Mouse (Mus musculus) brain, embryonic 14.5 days (tissue): ENCODE results near the gene Il20ra.

ENCODE experiments used
- CTCF ChIP-seq: fragments of 200-500 bp; IDR thresholded peaks from 2 replicates; pipeline ENCODE4 v1.5.1; 2012; ENCODE audit warnings: inconsistent platforms, mild to moderate bottlenecking, moderate library complexity, borderline replicate concordance; ENCODE audit not compliant: insufficient read depth, insufficient read length; ENCODE audit errors: extremely low read depth
- POLR2A ChIP-seq: fragments of 200-500 bp; IDR thresholded peaks from 2 replicates; pipeline ENCODE4 v1.6.1; 2012; ENCODE audit warnings: mild to moderate bottlenecking, inconsistent platforms, borderline replicate concordance; ENCODE audit not compliant: poor library complexity, insufficient read depth, insufficient read length, severe bottlenecking; ENCODE audit errors: extremely low read depth

DNA sequence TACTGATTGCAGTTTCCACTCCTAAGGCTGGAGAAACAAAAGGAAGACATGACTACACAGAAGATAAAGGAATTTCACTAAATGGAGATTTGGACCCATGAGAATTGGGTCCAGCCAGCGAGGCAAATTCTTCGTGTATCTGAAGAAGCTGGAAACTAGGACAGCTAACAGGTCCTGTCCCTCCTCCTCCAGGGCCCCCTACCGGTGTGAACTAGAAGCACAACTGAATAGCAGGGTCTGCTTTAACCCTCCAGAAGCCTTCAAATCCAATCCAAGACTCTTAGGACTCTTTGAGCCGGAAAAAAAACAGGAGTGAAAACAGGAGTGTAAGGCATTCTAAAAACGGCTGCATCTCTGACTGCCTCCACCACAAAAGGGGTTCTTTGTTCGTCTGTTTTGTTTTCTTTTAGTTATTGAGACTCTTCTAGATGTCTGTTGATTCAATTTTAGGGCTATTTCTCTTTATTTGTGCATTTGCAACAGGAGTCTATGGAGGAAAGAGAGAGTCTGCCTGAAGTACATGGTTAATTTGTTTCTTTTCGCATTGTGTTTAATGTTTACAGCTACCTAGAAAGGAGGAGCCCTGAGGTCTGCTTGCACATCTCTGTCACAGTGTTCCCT, 709 bp upstream of the Il20ra start:
- TF ChIP-seq CTCF (peak; percentile 40; the same call in 1 of the 2 replicates), POLR2A (no peak)
